Mouse (Mus musculus): Measurements from ENCODE around the gene Vmn2r20. TPM values are rescaled to one million over a fixed set of nuclear protein-coding genes. Genes with fewer than 3 reads are reported as not detected.

The Vmn2r20 gene
- polyA plus RNA-seq (2012; rRNA removed) = not detected in 2 replicates

GRCm38 (mm10) chr6:123418016-123418415, at the start of gene Vmn2r20:
TSS of gene Vmn2r20 (minus strand) at chr6:123418116.

Other genes with a start within 250 kb of the Vmn2r20 start
- not detected in 2 replicates for gene Clec4b2, start 245.2 kb downstream of the Vmn2r20 start, polyA plus RNA-seq (2012; rRNA removed)
- 1.4 and 1.5 TPM in 2 replicates for gene Clec4n, start 188.3 kb downstream of the Vmn2r20 start, polyA plus RNA-seq (2012; rRNA removed)
- 0.08 and 0.24 TPM in 2 replicates for gene Clec4d, start 156.0 kb downstream of the Vmn2r20 start, polyA plus RNA-seq (2012; rRNA removed)
- not detected in 2 replicates for gene Clec4e, start 128.2 kb downstream of the Vmn2r20 start, polyA plus RNA-seq (2012; rRNA removed)
- gene Vmn2r19, start 109.8 kb downstream of the Vmn2r20 start, polyA plus RNA-seq (2012; rRNA removed) = not detected in 2 replicates
- not detected in 2 replicates for gene Vmn2r21, start 115.3 kb upstream of the Vmn2r20 start, polyA plus RNA-seq (2012; rRNA removed)
- gene Vmn2r22, start 232.6 kb upstream of the Vmn2r20 start, polyA plus RNA-seq (2012; rRNA removed) = not detected in 2 replicates